Mouse (Mus musculus) heart, embryonic 16.5 days (tissue): ENCODE measurements around the gene Cyp11a1. TPM values are rescaled to one million over a fixed set of nuclear protein-coding genes. Genes with fewer than 3 reads are reported as not detected.

Experiments used
- ATAC-seq: fragments of 200-750 bp; cut with Nextera tagmentation; replicated peaks from 2 replicates; pipeline ENCODE4 v1.8.0; 2017; ENCODE audit warnings: moderate number of reproducible peaks; ENCODE audit not compliant: insufficient read depth, low FRiP score; ENCODE audit errors: extremely low read depth
- H3K27ac ChIP-seq: fragments of 300-500 bp; sonication (generic); 2 replicates; pipeline ENCODE4 v1.5.1; 2014; ENCODE audit warnings: mild to moderate bottlenecking, low read length, control low read depth, moderate library complexity
- H3K27me3 ChIP-seq: fragments of 300-500 bp; sonication (generic); 2 replicates; pipeline ENCODE4 v1.6.1; 2014; ENCODE audit warnings: low read length, mixed read lengths; ENCODE audit not compliant: control insufficient read depth, insufficient read depth
- H3K36me3 ChIP-seq: fragments of 300-500 bp; sonication (generic); 2 replicates; pipeline ENCODE4 v1.6.1; 2014; ENCODE audit not compliant: control insufficient read depth, insufficient read depth
- H3K4me1 ChIP-seq: fragments of 300-500 bp; sonication (generic); 2 replicates; pipeline ENCODE4 v1.6.1; 2014; ENCODE audit warnings: low read length, mixed read lengths; ENCODE audit not compliant: control insufficient read depth, insufficient read depth
- H3K4me2 ChIP-seq: fragments of 300-500 bp; sonication (generic); 2 replicates; pipeline ENCODE4 v1.6.1; 2014; ENCODE audit warnings: low read depth, mild to moderate bottlenecking, control low read depth, low read length
- H3K4me3 ChIP-seq: fragments of 300-500 bp; sonication (generic); 2 replicates; pipeline ENCODE4 v1.5.1; 2014; ENCODE audit warnings: mild to moderate bottlenecking, control low read depth, low read length
- H3K9ac ChIP-seq: fragments of 300-500 bp; sonication (generic); 2 replicates; pipeline ENCODE4 v1.6.1; 2014; ENCODE audit warnings: low read length, control low read depth
- H3K9me3 ChIP-seq: fragments of 300-500 bp; sonication (generic); replicated peaks from 2 replicates; pipeline ENCODE4 v1.6.1; 2016; ENCODE audit warnings: low read length; ENCODE audit not compliant: control insufficient read depth
- WGBS: fragments of 180-500 bp; shearing (Covaris S2); extraction: QIAGEN DNeasy Blood & Tissue Kit; methylation state at CpG from one replicate; pipeline ENCODE4 v1.1.7; 2014; 5-methylcytosine and 5-hydroxymethylcytosine counted together
- polyA plus RNA-seq: library from polyadenylated mRNA; unstranded; fragments of >200 nt; fragmentation: Nextera tagmentation; extraction: Ambion mirVana; gene quantifications from 2 replicates; pipeline ENCODE4 v1.2.1, GENCODE M21; 2015

The Cyp11a1 gene
- polyA plus RNA-seq, 1 experiment from 2014 or later, result 0.33 TPM

DNA sequence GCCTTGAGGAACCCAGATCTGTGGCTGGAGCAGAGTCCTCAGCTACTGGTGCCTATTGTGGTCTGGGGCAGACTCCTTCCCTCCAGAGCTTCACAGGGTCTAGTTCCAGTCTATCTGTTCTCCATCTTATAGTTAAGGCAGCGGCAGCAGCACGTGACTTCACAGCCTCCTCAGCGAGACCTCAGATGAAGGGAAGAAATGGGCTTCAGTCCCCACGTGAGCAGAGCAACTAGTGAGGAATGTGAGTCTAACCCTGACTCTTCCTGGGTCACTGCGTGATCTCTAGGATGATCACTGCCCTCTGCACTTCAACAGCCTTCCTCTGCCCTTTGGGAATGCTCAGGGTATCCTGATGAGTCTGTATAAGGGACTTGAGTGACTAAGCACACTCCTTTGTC is 42.2 kb upstream of the Cyp11a1 start:
- no peak for ATAC-seq
- H3K4me3 ChIP-seq, result no peak overlapping the region
- no peak overlapping the region for H3K9ac ChIP-seq
- H3K4me2 ChIP-seq, result no peak overlapping the region
- peak overlapping the region; percentile 24; the same call in 1 of the 2 replicates for H3K27ac ChIP-seq
- 80% methylated on average over 5 of the region's 5 CpGs for WGBS
- H3K27me3 ChIP-seq, result no peaks in the 10 kb centered on the region
- no peaks in the 10 kb centered on the region for H3K36me3 ChIP-seq
- H3K9me3 ChIP-seq, result no peaks in the 10 kb centered on the region
- peaks cover 41% of the 10 kb centered on the region for H3K4me1 ChIP-seq

DNA sequence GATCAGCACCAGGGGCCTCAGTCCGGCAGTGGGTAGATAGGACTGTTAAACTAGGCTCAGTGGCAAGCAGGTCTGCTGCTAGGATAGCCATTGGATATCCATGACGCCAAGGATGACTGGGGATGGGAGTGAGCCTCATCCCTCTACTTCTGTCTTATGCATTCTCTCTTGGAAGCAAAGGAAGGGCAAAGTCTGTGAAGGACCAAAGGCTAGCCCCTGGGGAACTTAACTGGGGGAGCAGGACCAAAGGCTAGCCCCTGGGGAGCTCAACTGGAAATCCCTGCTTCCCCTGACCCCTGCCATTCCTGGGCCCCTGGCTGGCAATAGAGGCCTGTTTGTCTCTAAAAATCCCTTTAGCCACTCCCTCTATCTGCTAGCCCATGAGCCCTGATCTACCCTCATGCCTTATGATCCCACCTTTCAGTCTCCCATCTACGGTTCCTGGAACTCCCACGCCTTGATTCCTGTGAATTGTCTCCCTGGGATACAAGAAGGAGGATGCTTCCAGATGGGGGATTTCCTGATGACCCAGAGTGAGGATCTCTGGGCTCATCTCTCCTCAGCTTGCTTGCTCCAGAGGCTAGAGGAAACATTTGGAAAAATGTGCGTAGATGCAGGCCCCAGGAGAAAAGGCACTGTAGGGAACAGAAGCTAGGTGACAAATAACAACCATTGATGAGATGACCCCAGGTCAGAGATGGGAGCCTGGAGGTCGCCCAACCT is 41.5 kb upstream of the Cyp11a1 start:
- H3K27ac ChIP-seq, result peak overlapping the region; percentile 43
- H3K36me3 ChIP-seq, result no peaks in the 10 kb centered on the region
- H3K9ac ChIP-seq, result no peak overlapping the region
- ATAC-seq, result no peak
- no peaks in the 10 kb centered on the region for H3K27me3 ChIP-seq
- H3K4me1 ChIP-seq, result peaks cover 39% of the 10 kb centered on the region
- H3K4me3 ChIP-seq, result no peak overlapping the region
- no peaks in the 10 kb centered on the region for H3K9me3 ChIP-seq
- no peak overlapping the region for H3K4me2 ChIP-seq
- WGBS, result 80% methylated on average over 6 of the region's 6 CpGs

DNA sequence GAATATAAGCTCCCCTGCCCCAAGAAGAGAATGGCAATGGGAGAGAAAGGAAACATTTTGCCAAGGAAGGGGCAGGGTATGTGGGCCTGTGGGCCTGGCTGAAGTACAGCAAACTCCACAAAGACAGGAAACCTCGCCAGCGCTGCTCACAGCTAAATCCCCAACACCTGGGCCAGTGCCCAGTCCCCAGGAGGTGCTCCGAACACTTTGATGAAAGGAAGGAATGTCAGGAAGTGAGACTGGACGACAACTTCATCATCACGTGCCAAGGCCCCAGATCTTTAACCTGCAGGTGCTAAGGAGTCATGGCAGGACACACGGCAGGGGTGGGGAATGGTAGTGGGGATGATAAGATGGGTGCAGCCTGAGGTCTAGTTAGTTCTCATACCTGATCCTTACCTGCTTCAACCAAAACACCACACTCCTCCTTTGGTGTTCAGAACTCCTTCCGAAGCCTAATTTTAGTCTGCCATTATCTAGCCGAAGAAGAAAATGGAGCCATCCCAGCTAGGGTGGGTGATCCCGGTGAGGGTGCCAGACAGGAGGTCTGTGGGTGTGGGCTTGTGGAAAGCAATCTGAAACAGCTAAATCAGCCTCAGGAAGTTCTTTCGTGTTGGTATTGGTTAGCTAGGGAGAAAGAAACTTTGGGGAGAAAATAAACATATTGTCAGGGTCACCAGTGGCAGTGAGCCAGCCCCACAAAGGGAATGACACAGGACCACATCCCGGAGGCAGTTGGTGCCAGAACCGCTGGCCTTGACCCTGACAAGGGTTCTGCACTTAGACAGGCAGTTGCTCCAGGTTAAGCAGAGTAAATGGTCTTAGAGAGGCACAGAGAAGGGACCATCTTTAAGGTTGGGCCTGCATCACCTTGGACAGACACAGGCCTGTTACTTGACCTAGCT is 40.7 kb upstream of the Cyp11a1 start:
- Histone ChIP-seq H3K4me1 (peaks cover 33% of the 10 kb centered on the region), H3K9me3 (no peaks in the 10 kb centered on the region), H3K9ac (no peak overlapping the region), H3K27me3 (no peaks in the 10 kb centered on the region), H3K36me3 (no peaks in the 10 kb centered on the region), H3K4me3 (no peak overlapping the region), H3K4me2 (no peak overlapping the region), H3K27ac (peak overlapping the region; percentile 43; the same call in 1 of the 2 replicates)
- WGBS, result 44% methylated on average over 12 of the region's 12 CpGs
- no peak for ATAC-seq

DNA sequence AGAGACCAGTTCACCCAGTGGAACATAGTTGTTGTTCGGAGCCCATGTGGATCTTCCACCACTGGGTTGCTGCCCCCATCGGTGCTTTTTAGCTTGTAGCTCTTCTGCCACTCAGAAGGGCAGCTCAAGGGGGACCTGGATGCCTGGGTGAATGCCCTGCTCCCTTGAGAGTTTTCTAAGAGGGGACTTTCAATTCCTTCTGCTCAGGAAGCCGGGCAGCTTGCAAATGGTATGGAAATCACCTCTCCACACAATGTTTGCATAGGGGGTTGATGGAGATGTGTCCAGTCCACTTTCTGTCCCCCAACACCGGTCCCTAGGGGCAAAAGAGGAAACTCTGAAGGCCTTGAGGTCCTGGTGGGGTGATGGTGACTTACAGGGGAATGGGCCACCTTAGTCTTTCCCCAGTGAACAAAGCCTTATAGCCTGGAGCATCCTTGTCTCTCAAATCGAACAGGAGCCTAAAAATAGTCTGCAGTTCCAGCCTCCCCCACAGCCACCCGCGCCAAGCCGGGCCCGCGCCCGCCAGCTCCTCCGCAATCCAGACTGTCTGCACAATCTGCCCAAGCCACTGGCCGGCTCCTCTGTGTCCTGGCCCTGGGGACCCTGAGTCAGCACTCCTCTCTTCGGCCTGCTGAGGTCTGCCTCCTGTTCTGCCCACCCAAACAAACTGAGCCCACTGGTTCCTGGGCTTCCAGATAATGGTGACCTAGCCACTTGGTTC is 38.8 kb upstream of the Cyp11a1 start:
- H3K9ac ChIP-seq, result no peak overlapping the region
- 0 out of 2 replicates have a peak, but pooled peaks have one; percentile 21 for ATAC-seq
- peak overlapping the region; percentile 7; the same call in 1 of the 2 replicates for H3K4me2 ChIP-seq
- WGBS, result 35% methylated on average over 14 of the region's 14 CpGs
- peak overlapping the region; percentile 36 for H3K27ac ChIP-seq
- no peaks in the 10 kb centered on the region for H3K27me3 ChIP-seq
- no peaks in the 10 kb centered on the region for H3K36me3 ChIP-seq
- peaks cover 38% of the 10 kb centered on the region for H3K4me1 ChIP-seq
- H3K9me3 ChIP-seq, result no peaks in the 10 kb centered on the region
- H3K4me3 ChIP-seq, result no peak overlapping the region

DNA sequence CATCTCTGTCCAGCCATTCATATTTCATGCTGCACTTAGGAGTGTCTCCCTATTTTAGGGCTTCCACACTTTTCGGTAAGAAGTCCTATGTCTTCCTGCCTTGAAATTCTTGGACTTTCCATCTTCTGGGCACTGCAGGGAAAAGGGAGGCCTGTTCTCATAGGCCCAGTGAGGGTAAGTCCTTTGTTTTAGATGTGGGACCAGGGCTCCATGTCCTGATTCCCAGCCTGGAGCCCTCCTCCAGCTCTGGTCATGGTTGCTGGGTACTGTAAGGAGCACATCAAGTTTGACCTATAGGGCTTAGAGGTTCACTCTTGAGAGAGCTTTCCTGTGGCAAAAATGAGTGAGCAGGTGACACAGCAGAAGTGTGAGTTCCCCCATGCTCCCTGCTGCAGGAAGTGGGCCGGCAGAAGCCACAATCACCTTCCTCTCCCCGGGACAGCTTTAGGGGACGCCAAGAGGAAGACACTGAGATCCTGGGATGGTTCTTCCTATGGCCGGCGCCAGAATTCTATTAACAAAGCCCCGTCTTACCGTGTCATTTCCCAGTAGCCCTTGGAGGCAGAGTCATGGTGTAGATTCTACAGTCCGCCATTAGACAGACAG is 37.9 kb upstream of the Cyp11a1 start:
- no peak for ATAC-seq
- Histone ChIP-seq H3K36me3 (no peaks in the 10 kb centered on the region), H3K4me3 (no peak overlapping the region), H3K27me3 (no peaks in the 10 kb centered on the region), H3K4me1 (peaks cover 40% of the 10 kb centered on the region), H3K9me3 (no peaks in the 10 kb centered on the region), H3K27ac (peak overlapping the region; percentile 40), H3K4me2 (no peak overlapping the region), H3K9ac (no peak overlapping the region)
- 73% methylated on average over 9 of the region's 9 CpGs for WGBS

DNA sequence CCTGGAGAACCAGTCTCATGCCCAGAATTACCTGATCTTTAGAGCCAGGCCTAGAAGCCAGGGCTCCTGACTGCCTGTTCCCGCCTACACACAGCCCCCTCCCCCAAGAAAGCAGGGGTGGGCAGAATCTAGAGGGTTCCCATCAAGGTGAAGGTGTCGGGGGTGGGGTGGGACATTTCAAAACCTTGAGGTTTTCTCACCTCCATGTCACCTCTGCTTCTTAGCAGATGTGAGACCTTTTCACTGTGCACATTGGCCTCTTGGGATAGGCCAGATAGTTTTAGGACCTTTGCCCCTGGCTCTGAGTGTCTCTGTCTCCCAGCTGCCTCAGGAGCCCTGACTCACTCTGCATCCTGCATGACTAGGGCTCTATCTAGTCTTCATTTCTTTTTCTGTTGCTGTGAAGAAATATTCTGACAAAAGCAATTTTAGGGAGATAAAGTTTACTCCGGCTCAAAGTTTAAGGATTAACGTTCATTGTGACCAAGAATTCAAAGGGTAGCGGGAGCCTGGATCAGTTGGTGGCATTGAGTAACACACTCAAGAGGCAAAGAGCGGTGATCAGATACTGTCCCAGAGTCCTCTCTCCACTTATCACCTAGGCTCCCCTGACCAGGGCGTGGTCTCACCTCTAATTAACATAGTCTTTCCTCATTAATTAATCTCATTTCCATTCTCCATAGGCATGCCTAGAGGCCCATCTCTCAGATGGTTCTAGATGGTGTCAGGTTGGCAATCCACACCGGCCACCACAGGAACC is 37.2 kb upstream of the Cyp11a1 start:
- H3K4me1 ChIP-seq, result peaks cover 40% of the 10 kb centered on the region
- H3K9me3 ChIP-seq, result no peaks in the 10 kb centered on the region
- H3K4me3 ChIP-seq, result no peak overlapping the region
- no peaks in the 10 kb centered on the region for H3K36me3 ChIP-seq
- H3K9ac ChIP-seq, result no peak overlapping the region
- peak overlapping the region; percentile 40; the same call in 1 of the 2 replicates for H3K27ac ChIP-seq
- no peak overlapping the region for H3K4me2 ChIP-seq
- no peak for ATAC-seq
- H3K27me3 ChIP-seq, result no peaks in the 10 kb centered on the region
- 90% methylated on average over 8 of the region's 8 CpGs for WGBS

DNA sequence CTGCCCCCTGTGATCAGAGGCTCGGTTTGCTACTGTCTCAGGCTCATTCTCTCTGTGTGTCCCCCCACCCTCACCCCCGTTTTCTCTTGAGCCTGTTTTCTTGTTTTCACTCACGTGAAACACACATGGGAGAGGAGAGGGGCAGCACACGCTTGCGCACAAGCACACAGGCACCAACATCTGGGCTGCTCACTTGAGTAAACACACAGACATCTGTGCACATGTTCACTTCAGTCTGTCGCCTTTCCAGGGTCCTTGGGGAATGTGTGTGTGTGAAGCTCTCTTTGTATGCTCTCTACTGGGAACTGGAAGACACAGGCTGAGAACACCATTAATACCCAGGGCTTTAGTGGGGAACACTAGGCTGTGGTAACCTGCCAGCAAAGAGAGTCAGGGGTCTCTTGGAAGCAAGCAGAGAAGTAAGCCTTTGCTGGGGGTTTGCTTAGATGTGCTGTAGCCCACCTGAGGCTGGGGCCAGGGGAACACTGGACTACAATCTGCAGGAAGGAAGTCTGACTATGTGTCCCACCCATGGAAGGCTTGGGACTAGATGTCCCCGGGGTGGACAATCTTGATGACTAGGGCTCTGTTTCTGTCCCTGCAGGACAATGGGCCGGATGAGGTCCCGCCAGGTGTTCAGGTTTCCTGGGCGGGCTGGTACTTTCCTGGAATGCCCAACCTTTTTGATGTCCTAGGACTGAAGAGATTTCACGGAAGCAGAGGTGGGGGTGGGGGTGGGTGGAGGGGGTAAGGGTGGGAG is 36.3 kb upstream of the Cyp11a1 start:
- Histone ChIP-seq H3K27ac (peak overlapping the region; percentile 51; the same call in 1 of the 2 replicates), H3K4me3 (no peak overlapping the region), H3K36me3 (no peaks in the 10 kb centered on the region), H3K9ac (no peak overlapping the region), H3K27me3 (no peaks in the 10 kb centered on the region), H3K9me3 (no peaks in the 10 kb centered on the region), H3K4me1 (peaks cover 39% of the 10 kb centered on the region), H3K4me2 (no peak overlapping the region)
- no peak for ATAC-seq
- WGBS, result 77% methylated on average over 11 of the region's 11 CpGs
